In the genomic region with DNA sequence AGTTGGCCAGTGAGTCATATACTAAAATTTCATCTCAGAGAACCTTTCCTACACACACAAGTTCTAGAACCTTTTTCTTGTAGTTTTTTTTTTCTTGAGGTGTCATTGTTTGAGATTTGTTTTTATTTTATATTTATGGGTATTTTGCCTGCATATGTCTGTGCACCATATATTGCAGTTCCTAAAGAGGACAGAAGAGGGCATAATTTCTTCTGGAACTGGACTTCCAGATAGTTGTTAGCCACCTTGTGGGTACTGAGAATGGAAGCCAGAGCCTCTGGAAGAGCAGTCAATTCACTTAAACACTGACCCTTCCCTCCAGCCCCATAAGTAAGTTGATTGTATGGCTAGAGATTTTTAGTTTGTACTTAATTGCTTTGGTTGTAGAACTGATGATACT, we compare ENCODE assay signal across 11 mouse cellular contexts. TPM values are rescaled to one million over a fixed set of nuclear protein-coding genes. Genes with fewer than 3 reads are reported as not detected.
A peak's percentile ranks its signal among the peaks of the same experiment; 100 is the strongest.
DNase-seq lines count a peak whose midpoint lies in the region; ATAC-seq and TF ChIP-seq lines count a peak whose summit lies in the region.
"Had no signal": no experiment of that assay in that cellular context is flagged by ENCODE, and none has a peak within 500 bp of the region (broad histone marks: within the 10 kb centered on the region; RNA-seq: fewer than 3 reads in every experiment).

No protein-coding gene starts in this region.

- no peak for ATAC-seq in intestine, postnatal 0 days
- no peak for ATAC-seq in intestine, embryonic 16.5 days
- ATAC-seq: intestine, embryonic 15.5 days had no signal

- H3K27me3 ChIP-seq in intestine, postnatal 0 days (replicated peaks; ENCODE audit: control insufficient read depth, insufficient read depth, low read length): no peaks in the 10 kb centered on the region
- no peaks in the 10 kb centered on the region for H3K27me3 ChIP-seq in intestine, embryonic 16.5 days (replicated peaks; ENCODE audit: control insufficient read depth, insufficient read depth, low read length)
- H3K27me3 ChIP-seq: intestine, embryonic 15.5 days; limb, embryonic 12.5 days had no signal

- TF ChIP-seq CTCF in intestine, postnatal 0 days (IDR thresholded peaks at IDR 0.05; ENCODE audit: low read depth): peak; percentile 53

- H3K9me3 ChIP-seq in intestine, postnatal 0 days (ENCODE audit: control insufficient read depth): no peaks in the 10 kb centered on the region
- no peaks in the 10 kb centered on the region for H3K9me3 ChIP-seq in intestine, embryonic 16.5 days (ENCODE audit: control insufficient read depth, low read length)
- H3K9me3 ChIP-seq: intestine, embryonic 15.5 days; limb, embryonic 12.5 days had no signal

- no peak overlapping the region for H3K27ac ChIP-seq in intestine, postnatal 0 days (ENCODE audit: low read depth, low read length)
- H3K27ac ChIP-seq in intestine, embryonic 16.5 days (ENCODE audit: low read length): no peak overlapping the region
- H3K27ac ChIP-seq: intestine, embryonic 15.5 days; limb, embryonic 12.5 days had no signal

- no peak overlapping the region for H3K4me2 ChIP-seq in intestine, postnatal 0 days (replicated peaks; ENCODE audit: low read depth)
- no peak overlapping the region for H3K4me2 ChIP-seq in intestine, embryonic 16.5 days (ENCODE audit: low read depth, low read length)
- H3K4me2 ChIP-seq: intestine, embryonic 15.5 days; limb, embryonic 12.5 days had no signal

- H3K4me3 ChIP-seq in intestine, postnatal 0 days (ENCODE audit: low read depth, low read length): no peak overlapping the region
- H3K4me3 ChIP-seq in intestine, embryonic 16.5 days (ENCODE audit: low read length): no peak overlapping the region
- H3K4me3 ChIP-seq: erythroblast, embryonic 14.5 days; intestine, embryonic 15.5 days; limb, embryonic 12.5 days had no signal

- no peaks in the 10 kb centered on the region for H3K36me3 ChIP-seq in intestine, postnatal 0 days (ENCODE audit: control insufficient read depth, insufficient read depth)
- no peaks in the 10 kb centered on the region for H3K36me3 ChIP-seq in intestine, embryonic 16.5 days (ENCODE audit: control insufficient read depth, insufficient read depth, low read length)
- H3K36me3 ChIP-seq: intestine, embryonic 15.5 days had no signal

- no peak overlapping the region for H3K9ac ChIP-seq in intestine, postnatal 0 days (ENCODE audit: low read depth, low read length)
- no peak overlapping the region for H3K9ac ChIP-seq in intestine, embryonic 16.5 days (ENCODE audit: low read depth, low read length)
- H3K9ac ChIP-seq: intestine, embryonic 15.5 days; limb, embryonic 12.5 days had no signal

- DNase-seq in 3T3-L1 (ENCODE audit: low read depth, low spot score) (peak; percentile 79), A20 (ENCODE audit: low read depth, low spot score) (peak; percentile 51)
- DNase-seq in c-Kit-negative CD71-positive TER-119-positive erythroid progenitor cells, embryonic 14.5 days (ENCODE audit: low read depth, low spot score): peak; percentile 38
- DNase-seq in urinary bladder, postnatal 14 days (ENCODE audit: low spot score): no peak
- no peak for DNase-seq in cerebellum, postnatal 36 days
- DNase-seq: thymus, postnatal 4 days had no signal

- H3K4me1 ChIP-seq in intestine, postnatal 0 days (replicated peaks; ENCODE audit: control insufficient read depth, insufficient read depth, low read length): no peaks in the 10 kb centered on the region
- peaks cover 5% of the 10 kb centered on the region; the same call in 1 of the 2 replicates for H3K4me1 ChIP-seq in intestine, embryonic 16.5 days (ENCODE audit: control insufficient read depth, insufficient read depth, low read length)

RNA-seq across cellular contexts. Expression of a gene that starts 3.7 kb away (rescaled TPM):
- 126 and 134 TPM in 2 replicates for polyA plus RNA-seq in intestine, postnatal 0 days (2015; fragmentation: Nextera tagmentation; extraction: Ambion mirVana)
- 276 and 282 TPM in 2 replicates for polyA plus RNA-seq in intestine, embryonic 16.5 days (2015; fragmentation: Nextera tagmentation; extraction: Ambion mirVana)

RNA-seq across cellular contexts. Expression of a gene that starts 32.7 kb away (rescaled TPM):
- not detected in 2 replicates for polyA plus RNA-seq in intestine, postnatal 0 days (2015; fragmentation: Nextera tagmentation; extraction: Ambion mirVana)
- polyA plus RNA-seq in intestine, embryonic 16.5 days (2015; fragmentation: Nextera tagmentation; extraction: Ambion mirVana): not detected in 2 replicates
- polyA plus RNA-seq: erythroblast, embryonic 14.5 days; intestine, embryonic 15.5 days; limb, embryonic 12.5 days had no signal

RNA-seq across cellular contexts. Expression of a gene that starts 36.7 kb away (rescaled TPM):
- polyA plus RNA-seq in intestine, postnatal 0 days (2015; fragmentation: Nextera tagmentation; extraction: Ambion mirVana): 0.13 and 0.21 TPM in 2 replicates
- polyA plus RNA-seq in intestine, embryonic 16.5 days (2015; fragmentation: Nextera tagmentation; extraction: Ambion mirVana): 0.27 and 0.40 TPM in 2 replicates
- polyA plus RNA-seq: erythroblast, embryonic 14.5 days had no signal

RNA-seq across cellular contexts. Expression of a gene that starts 44.5 kb away (rescaled TPM):
- 3.3 and 4.0 TPM in 2 replicates for polyA plus RNA-seq in intestine, postnatal 0 days (2015; fragmentation: Nextera tagmentation; extraction: Ambion mirVana)
- polyA plus RNA-seq in intestine, embryonic 16.5 days (2015; fragmentation: Nextera tagmentation; extraction: Ambion mirVana): 5.5 and 6.5 TPM in 2 replicates
- polyA plus RNA-seq: erythroblast, embryonic 14.5 days had no signal

Comparison
In these comparisons a context has a peak if more than half of its experiments do, and no peak if none do; other contexts are left out.
1. DNase-seq: peak in 3T3-L1 (single experiment), A20 (single experiment) and c-Kit-negative CD71-positive TER-119-positive erythroid progenitor cells, embryonic 14.5 days (single experiment); none in urinary bladder, postnatal 14 days (single experiment) and cerebellum, postnatal 36 days (0 of 2).